Mouse (Mus musculus): ENCODE results near the gene Efr3b. TPM values are rescaled to one million over a fixed set of nuclear protein-coding genes. Genes with fewer than 3 reads are reported as not detected.

Efr3b gene
- total and polyA plus RNA-seq, 2 experiments from 2014 or later: 32.8 to 111 TPM

GRCm38 (mm10) chr12:4016321-4016720, 22.4 kb downstream of the Efr3b start:
- no peak for TF ChIP-seq CTCF (IDR thresholded peaks at IDR 0.05)
- H3K27me3 ChIP-seq (ENCODE audit: insufficient read depth, low read length): no peaks in the 10 kb centered on the region
- H3K4me2 ChIP-seq (ENCODE audit: low read depth, low read length, poor library complexity, severe bottlenecking): no peak overlapping the region
- 42% methylated on average over 7 of the region's 7 CpGs for WGBS
- no peak for ATAC-seq (ENCODE audit: low FRiP score)
- no peak overlapping the region for H3K27ac ChIP-seq (ENCODE audit: low read depth, low read length)
- no peak for DNase-seq (ENCODE audit: low spot score)
- H3K4me3 ChIP-seq (ENCODE audit: low read depth, low read length): no peak overlapping the region
- no peaks in the 10 kb centered on the region for H3K4me1 ChIP-seq (ENCODE audit: insufficient read depth, low read length)
- H3K36me3 ChIP-seq (ENCODE audit: insufficient read depth, low read length): no peaks in the 10 kb centered on the region
- no peak overlapping the region for H3K9ac ChIP-seq (replicated peaks; ENCODE audit: low read length, poor library complexity, severe bottlenecking)
- H3K9me3 ChIP-seq (ENCODE audit: low read length): no peaks in the 10 kb centered on the region

- DNase-seq (ENCODE audit: low spot score) (no peak), ATAC-seq (ENCODE audit: low FRiP score) (no peak)
- Histone ChIP-seq H3K27ac (ENCODE audit: low read depth, low read length) (no peak overlapping the region), H3K4me1 (ENCODE audit: insufficient read depth, low read length) (no peaks in the 10 kb centered on the region), H3K36me3 (ENCODE audit: insufficient read depth, low read length) (no peaks in the 10 kb centered on the region), H3K27me3 (ENCODE audit: insufficient read depth, low read length) (no peaks in the 10 kb centered on the region), H3K4me3 (ENCODE audit: low read depth, low read length) (no peak overlapping the region), H3K9me3 (ENCODE audit: low read length) (no peaks in the 10 kb centered on the region), H3K9ac (replicated peaks; ENCODE audit: low read length, poor library complexity, severe bottlenecking) (no peak overlapping the region), H3K4me2 (ENCODE audit: low read depth, low read length, poor library complexity, severe bottlenecking) (no peak overlapping the region)
- WGBS: 79% methylated on average over 4 of the region's 4 CpGs
- TF ChIP-seq CTCF (IDR thresholded peaks at IDR 0.05): no peak
Observed at GRCm38 (mm10) chr12:4015741-4016140, 23.0 kb downstream of the Efr3b start.

GRCm38 (mm10) chr12:4015255-4015654, 23.5 kb downstream of the Efr3b start:
- Histone ChIP-seq H3K9me3 (ENCODE audit: low read length) (no peaks in the 10 kb centered on the region), H3K4me2 (ENCODE audit: low read depth, low read length, poor library complexity, severe bottlenecking) (no peak overlapping the region), H3K9ac (replicated peaks; ENCODE audit: low read length, poor library complexity, severe bottlenecking) (no peak overlapping the region), H3K36me3 (ENCODE audit: insufficient read depth, low read length) (no peaks in the 10 kb centered on the region), H3K4me1 (ENCODE audit: insufficient read depth, low read length) (no peaks in the 10 kb centered on the region), H3K4me3 (ENCODE audit: low read depth, low read length) (no peak overlapping the region), H3K27me3 (ENCODE audit: insufficient read depth, low read length) (no peaks in the 10 kb centered on the region), H3K27ac (ENCODE audit: low read depth, low read length) (no peak overlapping the region)
- WGBS: 67% methylated on average over 7 of the region's 7 CpGs
- no peak for TF ChIP-seq CTCF (IDR thresholded peaks at IDR 0.05)
- ATAC-seq (ENCODE audit: low FRiP score): no peak
- DNase-seq (ENCODE audit: low spot score): no peak

GRCm38 (mm10) chr12:4011715-4012114, 27.0 kb downstream of the Efr3b start:
- ATAC-seq (ENCODE audit: low FRiP score): no peak
- Histone ChIP-seq H3K4me1 (ENCODE audit: insufficient read depth, low read length) (peaks cover 6% of the 10 kb centered on the region; the same call in 1 of the 2 replicates), H3K9ac (replicated peaks; ENCODE audit: low read length, poor library complexity, severe bottlenecking) (no peak overlapping the region), H3K27me3 (ENCODE audit: insufficient read depth, low read length) (no peaks in the 10 kb centered on the region), H3K9me3 (ENCODE audit: low read length) (no peaks in the 10 kb centered on the region), H3K4me3 (ENCODE audit: low read depth, low read length) (no peak overlapping the region), H3K27ac (ENCODE audit: low read depth, low read length) (no peak overlapping the region), H3K36me3 (ENCODE audit: insufficient read depth, low read length) (no peaks in the 10 kb centered on the region), H3K4me2 (ENCODE audit: low read depth, low read length, poor library complexity, severe bottlenecking) (no peak overlapping the region)
- no peak for TF ChIP-seq CTCF (IDR thresholded peaks at IDR 0.05)
- no peak for DNase-seq (ENCODE audit: low spot score)
- 92% methylated on average over 5 of the region's 5 CpGs for WGBS

- 87% methylated on average over 4 of the region's 4 CpGs for WGBS
- no peaks in the 10 kb centered on the region for H3K36me3 ChIP-seq (ENCODE audit: insufficient read depth, low read length)
- DNase-seq (ENCODE audit: low spot score) (no peak), ATAC-seq (ENCODE audit: low FRiP score) (no peak)
- no peak overlapping the region for H3K27ac ChIP-seq (ENCODE audit: low read depth, low read length)
- no peak overlapping the region for H3K9ac ChIP-seq (replicated peaks; ENCODE audit: low read length, poor library complexity, severe bottlenecking)
- no peaks in the 10 kb centered on the region for H3K27me3 ChIP-seq (ENCODE audit: insufficient read depth, low read length)
- no peak for TF ChIP-seq CTCF (IDR thresholded peaks at IDR 0.05)
- H3K9me3 ChIP-seq (ENCODE audit: low read length): no peaks in the 10 kb centered on the region
- peaks cover 6% of the 10 kb centered on the region for H3K4me1 ChIP-seq (ENCODE audit: insufficient read depth, low read length)
- H3K4me3 ChIP-seq (ENCODE audit: low read depth, low read length): no peak overlapping the region
- no peak overlapping the region for H3K4me2 ChIP-seq (ENCODE audit: low read depth, low read length, poor library complexity, severe bottlenecking)
Observed at GRCm38 (mm10) chr12:4011301-4011700, 27.4 kb downstream of the Efr3b start.

GRCm38 (mm10) chr12:4008731-4009130, 30.0 kb downstream of the Efr3b start:
- Histone ChIP-seq H3K36me3 (ENCODE audit: insufficient read depth, low read length) (no peaks in the 10 kb centered on the region), H3K9ac (replicated peaks; ENCODE audit: low read length, poor library complexity, severe bottlenecking) (no peak overlapping the region), H3K9me3 (ENCODE audit: low read length) (no peaks in the 10 kb centered on the region), H3K4me1 (ENCODE audit: insufficient read depth, low read length) (peaks cover 9% of the 10 kb centered on the region), H3K27me3 (ENCODE audit: insufficient read depth, low read length) (no peaks in the 10 kb centered on the region), H3K4me2 (ENCODE audit: low read depth, low read length, poor library complexity, severe bottlenecking) (no peak overlapping the region), H3K4me3 (ENCODE audit: low read depth, low read length) (no peak overlapping the region), H3K27ac (ENCODE audit: low read depth, low read length) (0 out of 2 replicates have a peak overlapping the region, but pooled peaks have one; percentile 1)
- peak; percentile 75 for DNase-seq (ENCODE audit: low spot score)
- no peak for ATAC-seq (ENCODE audit: low FRiP score)
- 43% methylated on average over 12 of the region's 12 CpGs for WGBS
- no peak for TF ChIP-seq CTCF (IDR thresholded peaks at IDR 0.05)
